Mouse (Mus musculus) bone marrow, adult 2 months (tissue): ENCODE data around the gene Vegfa. TPM values are rescaled to one million over a fixed set of nuclear protein-coding genes. Genes with fewer than 3 reads are reported as not detected.

Experiments used
- H3K27ac ChIP-seq: fragments of 200-500 bp; 2 replicates; pipeline ENCODE4 v1.5.1; 2012; ENCODE audit warnings: low read depth, mild to moderate bottlenecking, control low read depth, inconsistent platforms, low read length; ENCODE audit not compliant: control insufficient read depth, poor library complexity, insufficient read depth
- H3K4me1 ChIP-seq: fragments of 200-500 bp; 2 replicates; pipeline ENCODE4 v1.6.1; 2011; ENCODE audit warnings: low read length; ENCODE audit not compliant: control insufficient read depth, insufficient read depth
- H3K4me3 ChIP-seq: fragments of 200-500 bp; replicated peaks from 2 replicates; pipeline ENCODE3; 2011; ENCODE audit warnings: mild to moderate bottlenecking, low read depth, low read length, control low read depth; ENCODE audit not compliant: control insufficient read depth
- CTCF ChIP-seq: fragments of 200-500 bp; IDR thresholded peaks from 2 replicates; pipeline ENCODE4 v1.5.1; 2011; ENCODE audit warnings: low read length, control low read depth; ENCODE audit not compliant: control insufficient read depth, insufficient read depth
- POLR2A ChIP-seq: fragments of 200-500 bp; IDR thresholded peaks from 2 replicates; pipeline ENCODE4 v1.6.1; 2011; ENCODE audit warnings: low read depth, mild to moderate bottlenecking, control low read depth, low read length, borderline replicate concordance; ENCODE audit not compliant: control insufficient read depth
- WGBS: fragments of 180-500 bp; shearing (Covaris S2); methylation state at CpG from one replicate; pipeline ENCODE4 v1.1.7; 2018; 5-methylcytosine and 5-hydroxymethylcytosine counted together
- polyA plus RNA-seq: library from polyadenylated mRNA; stranded (reverse); fragments of >200 nt; gene quantifications from 2 replicates; pipeline ENCODE4 v1.2.4, GENCODE M21; 2011; ENCODE audit warnings: low replicate concordance; ENCODE audit not compliant: missing spikeins, insufficient read depth, insufficient read length

The Vegfa gene
- polyA plus RNA-seq, 1 experiment, result 18.8 TPM

- TF ChIP-seq CTCF (peak; percentile 69), POLR2A (no peak)
- no peak overlapping the region for H3K27ac ChIP-seq
- no peak overlapping the region for H3K4me3 ChIP-seq
- 29% methylated on average over 3 of the region's 3 CpGs for WGBS
- peaks cover 2% of the 10 kb centered on the region; the same call in 1 of the 2 replicates for H3K4me1 ChIP-seq
Measured at GRCm38 (mm10) chr17:46075116-46075485, 42.9 kb upstream of the Vegfa start.

- no peak overlapping the region for H3K4me3 ChIP-seq
- H3K27ac ChIP-seq, result no peak overlapping the region
- H3K4me1 ChIP-seq, result peaks cover 2% of the 10 kb centered on the region; the same call in 1 of the 2 replicates
- TF ChIP-seq POLR2A (no peak), CTCF (no peak)
- 9% methylated on average over 7 of the region's 7 CpGs for WGBS
Measured at GRCm38 (mm10) chr17:46074398-46075115, 42.4 kb upstream of the Vegfa start.

- TF ChIP-seq POLR2A, result no peak
- no peak for TF ChIP-seq CTCF
- peak overlapping the region; percentile 68 for H3K27ac ChIP-seq
- WGBS, result under 1% methylated on average over 23 of the region's 23 CpGs
- peak overlapping the region; percentile 62 for H3K4me3 ChIP-seq
- H3K4me1 ChIP-seq, result peaks cover 2% of the 10 kb centered on the region; the same call in 1 of the 2 replicates
Measured at GRCm38 (mm10) chr17:46073730-46074301, 41.6 kb upstream of the Vegfa start.

- TF ChIP-seq CTCF (no peak), POLR2A (no peak)
- no peak overlapping the region for H3K27ac ChIP-seq
- peaks cover 2% of the 10 kb centered on the region; the same call in 1 of the 2 replicates for H3K4me1 ChIP-seq
- 80% methylated on average over 3 of the region's 3 CpGs for WGBS
- H3K4me3 ChIP-seq, result no peak overlapping the region
Measured at GRCm38 (mm10) chr17:46071531-46071930, 39.4 kb upstream of the Vegfa start.

GRCm38 (mm10) chr17:46070046-46070445 lies 37.9 kb upstream of the Vegfa start:
- Histone ChIP-seq H3K4me1 (peaks cover 2% of the 10 kb centered on the region; the same call in 1 of the 2 replicates), H3K4me3 (no peak overlapping the region), H3K27ac (no peak overlapping the region)
- TF ChIP-seq CTCF, result no peak
- no peak for TF ChIP-seq POLR2A
- 57% methylated on average over 9 of the region's 9 CpGs for WGBS

- no peak for TF ChIP-seq CTCF
- TF ChIP-seq POLR2A, result no peak
- no peak overlapping the region for H3K27ac ChIP-seq
- 39% methylated on average over 6 of the region's 6 CpGs for WGBS
Measured at GRCm38 (mm10) chr17:46063974-46064312, 31.8 kb upstream of the Vegfa start.

GRCm38 (mm10) chr17:46063283-46063973 lies 31.3 kb upstream of the Vegfa start:
- no peak for TF ChIP-seq CTCF
- TF ChIP-seq POLR2A, result no peak
- Histone ChIP-seq H3K27ac (no peak overlapping the region), H3K4me3 (no peak overlapping the region), H3K4me1 (no peaks in the 10 kb centered on the region)
- 8% methylated on average over 10 of the region's 10 CpGs for WGBS

More at GRCm38 (mm10) chr17:46063974-46064312, 31.8 kb upstream of the Vegfa start:
- Histone ChIP-seq H3K4me3 (no peak overlapping the region), H3K4me1 (no peaks in the 10 kb centered on the region)

- H3K4me3 ChIP-seq, result no peak overlapping the region
- no peak overlapping the region for H3K27ac ChIP-seq
- 72% methylated on average over 3 of the region's 3 CpGs for WGBS
- no peaks in the 10 kb centered on the region for H3K4me1 ChIP-seq
- no peak for TF ChIP-seq CTCF
- TF ChIP-seq POLR2A, result no peak
Measured at GRCm38 (mm10) chr17:46060253-46060652, 28.1 kb upstream of the Vegfa start.
